Comparison of ENCODE assay signal across 21 mouse cellular contexts in the genomic region with DNA sequence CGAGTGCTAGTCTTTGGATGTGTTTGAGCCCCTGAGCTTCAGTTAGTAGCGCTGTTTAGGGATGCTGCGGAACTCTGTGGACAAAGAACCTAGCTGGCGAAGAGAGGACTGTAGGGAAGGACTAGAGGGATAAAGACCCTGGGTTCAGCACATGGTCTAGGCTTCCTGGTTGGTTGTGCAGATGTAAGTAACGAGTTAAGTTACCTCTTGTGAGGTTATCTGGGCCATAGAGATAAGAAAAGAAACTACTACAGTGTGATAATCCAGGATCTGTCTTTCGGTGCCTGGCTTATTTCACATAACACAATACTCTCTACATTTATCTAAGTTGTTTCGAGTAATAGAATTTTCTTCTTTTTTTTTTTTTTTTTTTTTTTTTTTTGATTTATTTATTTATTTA. TPM values are rescaled to one million over a fixed set of nuclear protein-coding genes. Genes with fewer than 3 reads are reported as not detected.
DNase-seq lines count a peak whose midpoint lies in the region; ATAC-seq and TF ChIP-seq lines count a peak whose summit lies in the region.
"Had no signal": no experiment of that assay in that cellular context is flagged by ENCODE, and none has a peak within 500 bp of the region (broad histone marks: within the 10 kb centered on the region; RNA-seq: fewer than 3 reads in every experiment).

No protein-coding gene starts in this region.

- no peak overlapping the region for H3K4me2 ChIP-seq in intestine, embryonic 14.5 days (ENCODE audit: low read length)
- H3K4me2 ChIP-seq in intestine, embryonic 15.5 days (replicated peaks): no peak overlapping the region
- no peak overlapping the region for H3K4me2 ChIP-seq in liver, embryonic 14.5 days (ENCODE audit: low read depth)
- H3K4me2 ChIP-seq: forebrain, embryonic 12.5 days; hindbrain, embryonic 13.5 days had no signal

- no peak overlapping the region for H3K27ac ChIP-seq in intestine, embryonic 14.5 days (ENCODE audit: low read depth)
- no peak overlapping the region for H3K27ac ChIP-seq in intestine, embryonic 15.5 days
- peak overlapping the region; percentile 49 for H3K27ac ChIP-seq in MEL (ENCODE audit: control insufficient read depth, low read depth, low read length)
- H3K27ac ChIP-seq in liver, embryonic 14.5 days: no peak overlapping the region
- H3K27ac ChIP-seq: embryonic facial prominence, embryonic 10.5 days; forebrain, embryonic 12.5 days; hindbrain, embryonic 13.5 days; hindbrain, postnatal 0 days had no signal

- 87% methylated on average over 7 of the region's 7 CpGs for WGBS in intestine, embryonic 14.5 days
- WGBS in intestine, embryonic 15.5 days: 83% methylated on average over 7 of the region's 7 CpGs
- 44% methylated on average over 7 of the region's 7 CpGs for WGBS in liver, embryonic 14.5 days (ENCODE audit: insufficient replicate concordance)

- no peak overlapping the region for H3K9ac ChIP-seq in intestine, embryonic 14.5 days (ENCODE audit: low read length)
- no peak overlapping the region for H3K9ac ChIP-seq in intestine, embryonic 15.5 days
- peak overlapping the region; percentile 22; the same call in 1 of the 2 replicates for H3K9ac ChIP-seq in MEL (ENCODE audit: control insufficient read depth, low read depth, low read length, poor library complexity, severe bottlenecking)
- H3K9ac ChIP-seq in liver, embryonic 14.5 days (replicated peaks): no peak overlapping the region
- H3K9ac ChIP-seq: forebrain, embryonic 12.5 days; hindbrain, embryonic 13.5 days had no signal

- H3K4me3 ChIP-seq in intestine, embryonic 14.5 days (ENCODE audit: low read depth, low read length): no peak overlapping the region
- H3K4me3 ChIP-seq in intestine, embryonic 15.5 days (replicated peaks): no peak overlapping the region
- no peak overlapping the region for H3K4me3 ChIP-seq in MEL (ENCODE audit: control insufficient read depth in 1 of 2, insufficient read depth in 1 of 2, low read depth in 2 of 2, low read length in 2 of 2)
- H3K4me3 ChIP-seq in liver, embryonic 14.5 days (ENCODE audit: insufficient read depth in 1 of 2, low read depth in 2 of 2, low read length in 2 of 2): no peak overlapping the region
- H3K4me3 ChIP-seq: embryonic facial prominence, embryonic 10.5 days; forebrain, embryonic 12.5 days; hindbrain, embryonic 13.5 days had no signal

- H3K27me3 ChIP-seq in intestine, embryonic 14.5 days (replicated peaks; ENCODE audit: control insufficient read depth, insufficient read depth, low read length): no peaks in the 10 kb centered on the region
- no peaks in the 10 kb centered on the region for H3K27me3 ChIP-seq in intestine, embryonic 15.5 days (replicated peaks)
- no peaks in the 10 kb centered on the region for H3K27me3 ChIP-seq in MEL (ENCODE audit: control insufficient read depth in 1 of 2, insufficient read depth in 2 of 2, low read length in 2 of 2)
- H3K27me3 ChIP-seq in liver, embryonic 14.5 days (ENCODE audit: control insufficient read depth, insufficient read depth, low read length): no peaks in the 10 kb centered on the region
- H3K27me3 ChIP-seq: forebrain, embryonic 12.5 days; hindbrain, embryonic 13.5 days; Patski had no signal

- no peak for TF ChIP-seq RAD21 in MEL (IDR thresholded peaks at IDR 0.05; ENCODE audit: low read depth, low read length)

- no peak for ATAC-seq in intestine, embryonic 14.5 days (replicated peaks; ENCODE audit: low FRiP score, low TSS enrichment, low read depth)
- no peak for ATAC-seq in intestine, embryonic 15.5 days
- ATAC-seq in liver, embryonic 14.5 days (ENCODE audit: insufficient read depth): peak; percentile 80
- ATAC-seq in megakaryocyte progenitor cell, adult 5-6 weeks (replicated peaks; ENCODE audit: poor library complexity): peak; percentile 66
- ATAC-seq in erythroid progenitor cell, adult 5-6 weeks (replicated peaks; ENCODE audit: low FRiP score, poor library complexity, severe bottlenecking): no peak
- ATAC-seq in monocyte, adult 5-6 weeks (replicated peaks; ENCODE audit: insufficient number of reproducible peaks, low FRiP score, low TSS enrichment, poor library complexity, severe bottlenecking): no peak
- ATAC-seq: activated CD4-positive, CD25-positive, alpha-beta regulatory T cell, adult 4 months; forebrain, embryonic 16.5 days; hindbrain, postnatal 0 days; Patski had no signal

- no peaks in the 10 kb centered on the region; the same call in 1 of the 2 replicates for H3K36me3 ChIP-seq in intestine, embryonic 14.5 days (ENCODE audit: control insufficient read depth, insufficient read depth, low read length)
- no peaks in the 10 kb centered on the region for H3K36me3 ChIP-seq in intestine, embryonic 15.5 days
- peaks cover 0 to 16% of the 10 kb centered on the region in 2 experiments; a peak in 3 of 4 replicates for H3K36me3 ChIP-seq in MEL (ENCODE audit: control insufficient read depth in 1 of 2, insufficient read depth in 2 of 2, low read length in 2 of 2)
- H3K36me3 ChIP-seq in liver, embryonic 14.5 days (replicated peaks; ENCODE audit: control insufficient read depth, insufficient read depth, low read depth): no peaks in the 10 kb centered on the region
- H3K36me3 ChIP-seq: forebrain, embryonic 12.5 days; hindbrain, embryonic 13.5 days had no signal

- peak; percentile 33 for DNase-seq in intestine, embryonic 14.5 days (ENCODE audit: low spot score)
- DNase-seq in MEL (ENCODE audit: low read depth, low spot score): peak; percentile 52
- no peak for DNase-seq in liver, embryonic 14.5 days (ENCODE audit: low read depth in 3 of 3, low spot score in 3 of 3)
- no peak for DNase-seq in urinary bladder, postnatal 36 days (ENCODE audit: low spot score in 2 of 2)
- DNase-seq: adrenal gland, postnatal 14 days; cerebellum, adult 11-12 months; cerebellum, adult 9-11 months; cerebellum, postnatal 36 days; gastrocnemius, postnatal 14 days; heart, postnatal 10 days had no signal

- H3K79me2 ChIP-seq in MEL (ENCODE audit: control insufficient read depth, insufficient read depth, low read length, poor library complexity): peaks cover 26% of the 10 kb centered on the region

- no peak for TF ChIP-seq POLR2A in MEL (IDR thresholded peaks at IDR 0.05; ENCODE audit: control insufficient read depth in 1 of 2, insufficient read depth in 1 of 2, low read depth in 1 of 2, low read length in 2 of 2, poor library complexity in 1 of 2)

- no peaks in the 10 kb centered on the region for H3K4me1 ChIP-seq in intestine, embryonic 14.5 days (replicated peaks; ENCODE audit: control insufficient read depth, insufficient read depth, low read length)
- H3K4me1 ChIP-seq in intestine, embryonic 15.5 days (replicated peaks): 0 out of 2 replicates have a peak, but pooled peaks cover 3% of the 10 kb centered on the region
- peaks cover 5 to 12% of the 10 kb centered on the region in 2 experiments for H3K4me1 ChIP-seq in MEL (ENCODE audit: control insufficient read depth in 1 of 2, insufficient read depth in 2 of 2, low read length in 2 of 2)
- peaks cover 8 to 11% of the 10 kb centered on the region in 2 experiments for H3K4me1 ChIP-seq in liver, embryonic 14.5 days (replicated peaks; ENCODE audit: control insufficient read depth in 2 of 2, insufficient read depth in 2 of 2, low read length in 1 of 2)
- H3K4me1 ChIP-seq: embryonic facial prominence, embryonic 10.5 days; forebrain, embryonic 12.5 days; hindbrain, embryonic 13.5 days had no signal

- peak; percentile 60 to 62; a peak in 2 of 4 replicates for TF ChIP-seq EP300 in MEL (IDR thresholded peaks at IDR 0.05; ENCODE audit: low read depth in 1 of 2, low read length in 2 of 2)
- TF ChIP-seq EP300 in liver, embryonic 14.5 days (IDR thresholded peaks at IDR 0.05; ENCODE audit: low read depth): peak; percentile 66

- no peak for TF ChIP-seq CTCF in MEL (IDR thresholded peaks at IDR 0.05 in 2 of 3, conservative IDR thresholded peaks at IDR 0.05 in 1 of 3; ENCODE audit: control insufficient read depth in 1 of 3, insufficient read depth in 1 of 3, low read depth in 2 of 3, low read length in 3 of 3, poor library complexity in 1 of 3, severe bottlenecking in 1 of 3)
- no peak for TF ChIP-seq CTCF in liver, embryonic 14.5 days (IDR thresholded peaks at IDR 0.05; ENCODE audit: low read depth)

- no peaks in the 10 kb centered on the region for H3K9me3 ChIP-seq in intestine, embryonic 14.5 days (ENCODE audit: control insufficient read depth, low read length)
- H3K9me3 ChIP-seq in intestine, embryonic 15.5 days: no peaks in the 10 kb centered on the region
- no peaks in the 10 kb centered on the region for H3K9me3 ChIP-seq in MEL (replicated peaks; ENCODE audit: insufficient read depth, low read length)
- H3K9me3 ChIP-seq in liver, embryonic 14.5 days (ENCODE audit: control insufficient read depth, low read length): no peaks in the 10 kb centered on the region
- H3K9me3 ChIP-seq: embryonic facial prominence, embryonic 10.5 days; forebrain, embryonic 12.5 days; hindbrain, embryonic 13.5 days had no signal

RNA-seq across cellular contexts. Expression of gene 2700097O09Rik, which starts 6.2 kb away (rescaled TPM):
- 29.0 and 33.1 TPM in 2 replicates for polyA plus RNA-seq in intestine, embryonic 14.5 days (2014; fragmentation: Nextera tagmentation; extraction: Ambion mirVana)
- polyA plus RNA-seq in intestine, embryonic 15.5 days (2015; fragmentation: Nextera tagmentation; extraction: Ambion mirVana): 30.7 and 31.9 TPM in 2 replicates
- total RNA-seq in MEL (2012; rRNA removed): 16.9 and 18.3 TPM in 2 replicates
- 10 to 100 TPM in 1 of 2 experiments, not detected in 1; 14.6 TPM for polyA plus RNA-seq in MEL (2012; ENCODE audit: insufficient read depth in 1 of 2, insufficient read length in 2 of 2, low read depth in 1 of 2, low replicate concordance in 2 of 2, missing spikeins in 1 of 2)
- 11.1 and 15.0 TPM in 2 replicates for polyA plus RNA-seq in liver, embryonic 14.5 days (2012; rRNA removed)
- 34.3 and 37.0 TPM in 2 replicates for polyA plus RNA-seq in liver, embryonic 14.5 days (2014; fragmentation: Nextera tagmentation; extraction: Ambion mirVana)
- 22.4 and 22.8 TPM in 2 replicates for total RNA-seq in megakaryocyte progenitor cell, adult 5-6 weeks (2015)
- 7.5 and 12.9 TPM in 2 replicates for total RNA-seq in megakaryocyte progenitor cell, adult 5-6 weeks (2017)
- total RNA-seq in erythroid progenitor cell, adult 5-6 weeks (2015; ENCODE audit: low replicate concordance): 9.7 and 27.2 TPM in 2 replicates
- total RNA-seq in erythroid progenitor cell, adult 5-6 weeks (2017; ENCODE audit: low replicate concordance): 6.7 and 9.9 TPM in 2 replicates
- 6.3 to 10.3 TPM (median 9.5 TPM) in 3 replicates for total RNA-seq in monocyte, adult 5-6 weeks (2017)

RNA-seq across cellular contexts. Expression of gene Srp54a, which starts 6.4 kb away (rescaled TPM):
- polyA plus RNA-seq in intestine, embryonic 14.5 days (2014; fragmentation: Nextera tagmentation; extraction: Ambion mirVana): 150 and 163 TPM in 2 replicates
- 157 and 171 TPM in 2 replicates for polyA plus RNA-seq in intestine, embryonic 15.5 days (2015; fragmentation: Nextera tagmentation; extraction: Ambion mirVana)
- total RNA-seq in MEL (2012; rRNA removed): 39.4 and 46.9 TPM in 2 replicates
- polyA plus RNA-seq in MEL (2012; ENCODE audit: insufficient read depth in 1 of 2, insufficient read length in 2 of 2, low read depth in 1 of 2, low replicate concordance in 2 of 2, missing spikeins in 1 of 2): 100 to 1,000 TPM in 1 of 2 experiments, 10 to 100 TPM in 1; 54.7 to 405 TPM
- 7.1 and 11.2 TPM in 2 replicates for polyA plus RNA-seq in liver, embryonic 14.5 days (2012; rRNA removed)
- 89.1 and 91.6 TPM in 2 replicates for polyA plus RNA-seq in liver, embryonic 14.5 days (2014; fragmentation: Nextera tagmentation; extraction: Ambion mirVana)
- 118 and 127 TPM in 2 replicates for total RNA-seq in megakaryocyte progenitor cell, adult 5-6 weeks (2015)
- 191 and 227 TPM in 2 replicates for total RNA-seq in megakaryocyte progenitor cell, adult 5-6 weeks (2017)
- 44.0 and 56.9 TPM in 2 replicates for total RNA-seq in erythroid progenitor cell, adult 5-6 weeks (2015; ENCODE audit: low replicate concordance)
- 84.2 and 116 TPM in 2 replicates for total RNA-seq in erythroid progenitor cell, adult 5-6 weeks (2017; ENCODE audit: low replicate concordance)
- total RNA-seq in monocyte, adult 5-6 weeks (2017): 208 to 299 TPM (median 258 TPM) in 3 replicates

RNA-seq across cellular contexts. Expression of gene Fam177a, which starts 50.6 kb away (rescaled TPM):
- 19.2 and 19.3 TPM in 2 replicates for polyA plus RNA-seq in intestine, embryonic 14.5 days (2014; fragmentation: Nextera tagmentation; extraction: Ambion mirVana)
- polyA plus RNA-seq in intestine, embryonic 15.5 days (2015; fragmentation: Nextera tagmentation; extraction: Ambion mirVana): 21.7 and 22.2 TPM in 2 replicates
- total RNA-seq in MEL (2012; rRNA removed): 6.0 and 6.4 TPM in 2 replicates
- polyA plus RNA-seq in MEL (2012; ENCODE audit: insufficient read depth in 1 of 2, insufficient read length in 2 of 2, low read depth in 1 of 2, low replicate concordance in 2 of 2, missing spikeins in 1 of 2): not detected
- polyA plus RNA-seq in liver, embryonic 14.5 days (2012; rRNA removed): 2.3 and 3.8 TPM in 2 replicates
- polyA plus RNA-seq in liver, embryonic 14.5 days (2014; fragmentation: Nextera tagmentation; extraction: Ambion mirVana): 7.3 and 8.0 TPM in 2 replicates
- 3.0 TPM in 1 of 2 replicates, not detected in the other for total RNA-seq in megakaryocyte progenitor cell, adult 5-6 weeks (2015)
- total RNA-seq in megakaryocyte progenitor cell, adult 5-6 weeks (2017): 10.7 and 12.4 TPM in 2 replicates
- 22.3 TPM in 1 of 2 replicates, not detected in the other for total RNA-seq in erythroid progenitor cell, adult 5-6 weeks (2015; ENCODE audit: low replicate concordance)
- 20.3 and 21.4 TPM in 2 replicates for total RNA-seq in erythroid progenitor cell, adult 5-6 weeks (2017; ENCODE audit: low replicate concordance)
- total RNA-seq in monocyte, adult 5-6 weeks (2017): 1.7 to 40.6 TPM (median 32.3 TPM) in 3 replicates

RNA-seq across cellular contexts. Expression of gene Baz1a, which starts 59.5 kb away (rescaled TPM):
- polyA plus RNA-seq in intestine, embryonic 14.5 days (2014; fragmentation: Nextera tagmentation; extraction: Ambion mirVana): 26.5 and 28.9 TPM in 2 replicates
- polyA plus RNA-seq in intestine, embryonic 15.5 days (2015; fragmentation: Nextera tagmentation; extraction: Ambion mirVana): 21.3 and 29.1 TPM in 2 replicates
- 44.6 and 46.0 TPM in 2 replicates for total RNA-seq in MEL (2012; rRNA removed)
- 100 to 1,000 TPM in 1 of 2 experiments, 10 to 100 TPM in 1; 39.8 to 203 TPM for polyA plus RNA-seq in MEL (2012; ENCODE audit: insufficient read depth in 1 of 2, insufficient read length in 2 of 2, low read depth in 1 of 2, low replicate concordance in 2 of 2, missing spikeins in 1 of 2)
- 9.6 and 17.7 TPM in 2 replicates for polyA plus RNA-seq in liver, embryonic 14.5 days (2012; rRNA removed)
- 26.4 and 28.0 TPM in 2 replicates for polyA plus RNA-seq in liver, embryonic 14.5 days (2014; fragmentation: Nextera tagmentation; extraction: Ambion mirVana)
- 367 and 372 TPM in 2 replicates for total RNA-seq in megakaryocyte progenitor cell, adult 5-6 weeks (2015)
- total RNA-seq in megakaryocyte progenitor cell, adult 5-6 weeks (2017): 151 and 171 TPM in 2 replicates
- total RNA-seq in erythroid progenitor cell, adult 5-6 weeks (2015; ENCODE audit: low replicate concordance): 176 and 191 TPM in 2 replicates
- 72.9 and 78.6 TPM in 2 replicates for total RNA-seq in erythroid progenitor cell, adult 5-6 weeks (2017; ENCODE audit: low replicate concordance)
- 114 to 140 TPM (median 131 TPM) in 3 replicates for total RNA-seq in monocyte, adult 5-6 weeks (2017)

Comparison
In these comparisons a context has a peak if more than half of its experiments do, and no peak if none do; other contexts are left out.
1. ATAC-seq: peak in liver, embryonic 14.5 days (single experiment) and megakaryocyte progenitor cell, adult 5-6 weeks (single experiment); none in intestine, embryonic 14.5 days (single experiment), intestine, embryonic 15.5 days (single experiment), erythroid progenitor cell, adult 5-6 weeks (single experiment) and monocyte, adult 5-6 weeks (single experiment).
2. DNase-seq: peak in intestine, embryonic 14.5 days (single experiment) and MEL (single experiment); none in liver, embryonic 14.5 days (0 of 3) and urinary bladder, postnatal 36 days (0 of 2).